Mouse (Mus musculus) kidney, postnatal 0 days (tissue): Measurements from ENCODE around the gene 0610009B22Rik. TPM values are rescaled to one million over a fixed set of nuclear protein-coding genes. Genes with fewer than 3 reads are reported as not detected.

Experiments used
- ATAC-seq: fragments of 200-750 bp; cut with Nextera tagmentation; replicated peaks from 2 replicates; pipeline ENCODE4 v1.8.0; 2017; ENCODE audit warnings: low read depth, moderate number of reproducible peaks, moderate TSS enrichment, moderate library complexity; ENCODE audit not compliant: low FRiP score
- DNase-seq: peaks from one replicate; pipeline ENCODE4 v3.0.0-alpha.2; 2016; ENCODE audit warnings: low spot score
- H3K27ac ChIP-seq: fragments of 300-500 bp; sonication (generic); 2 replicates; pipeline ENCODE4 v1.5.1; 2014; ENCODE audit warnings: mild to moderate bottlenecking
- H3K27me3 ChIP-seq: fragments of 300-500 bp; sonication (generic); 2 replicates; pipeline ENCODE4 v1.6.1; 2014; ENCODE audit warnings: low read length, mixed read lengths; ENCODE audit not compliant: insufficient read depth
- H3K36me3 ChIP-seq: fragments of 300-500 bp; sonication (generic); 2 replicates; pipeline ENCODE4 v1.6.1; 2014; ENCODE audit warnings: low read length, mixed read lengths; ENCODE audit not compliant: insufficient read depth
- H3K4me1 ChIP-seq: fragments of 300-500 bp; sonication (generic); replicated peaks from 2 replicates; pipeline ENCODE4 v1.6.1; 2014; ENCODE audit warnings: antibody characterized with exemption, low read length, mixed read lengths; ENCODE audit not compliant: insufficient read depth
- H3K4me2 ChIP-seq: fragments of 300-500 bp; sonication (generic); 2 replicates; pipeline ENCODE4 v1.6.1; 2014; ENCODE audit warnings: mild to moderate bottlenecking, low read length, moderate library complexity, mixed read lengths
- H3K4me3 ChIP-seq: fragments of 300-500 bp; sonication (generic); replicated peaks from 2 replicates; pipeline ENCODE4 v1.5.1; 2014; ENCODE audit warnings: low read depth, low read length
- H3K9ac ChIP-seq: fragments of 300-500 bp; sonication (generic); 2 replicates; pipeline ENCODE4 v1.6.1; 2014; ENCODE audit warnings: low read depth, low read length
- H3K9me3 ChIP-seq: fragments of 300-500 bp; sonication (generic); replicated peaks from 2 replicates; pipeline ENCODE4 v1.6.1; 2016; ENCODE audit warnings: low read length, inconsistent platforms, mixed read lengths
- CTCF ChIP-seq: IDR thresholded peaks from 2 replicates; pipeline ENCODE4 v1.5.1; 2016; ENCODE audit warnings: antibody characterized with exemption, low read depth, mild to moderate bottlenecking, moderate library complexity
- WGBS: fragments of 180-500 bp; shearing (Covaris S2); extraction: QIAGEN DNeasy Blood & Tissue Kit; methylation state at CpG from one replicate; pipeline ENCODE4 v1.1.7; 2014; 5-methylcytosine and 5-hydroxymethylcytosine counted together
- polyA plus RNA-seq: library from polyadenylated mRNA; unstranded; fragments of >200 nt; fragmentation: Nextera tagmentation; extraction: Ambion mirVana; gene quantifications from 2 replicates; pipeline ENCODE4 v1.2.1, GENCODE M21; 2015

The 0610009B22Rik gene
- polyA plus RNA-seq, 1 experiment from 2014 or later: 163 TPM

- peak overlapping the region; percentile 50; the same call in 1 of the 2 replicates for H3K27ac ChIP-seq
Measured at GRCm38 (mm10) chr11:51656798-51657521, 31.7 kb downstream of the 0610009B22Rik start.

GRCm38 (mm10) chr11:51654891-51655290 is 33.8 kb downstream of the 0610009B22Rik start:
- ATAC-seq (no peak), DNase-seq (no peak)
- H3K27ac ChIP-seq: no peak overlapping the region
- H3K9ac ChIP-seq: no peak overlapping the region
- no peak overlapping the region for H3K4me2 ChIP-seq
- H3K4me1 ChIP-seq: peaks cover 13% of the 10 kb centered on the region; the same call in 1 of the 2 replicates
- no peaks in the 10 kb centered on the region for H3K9me3 ChIP-seq
- no peaks in the 10 kb centered on the region for H3K36me3 ChIP-seq
- no peak overlapping the region for H3K4me3 ChIP-seq
- TF ChIP-seq CTCF: no peak
- WGBS: 91% methylated on average over 3 of the region's 3 CpGs
- no peaks in the 10 kb centered on the region for H3K27me3 ChIP-seq

More at GRCm38 (mm10) chr11:51656798-51657521, 31.7 kb downstream of the 0610009B22Rik start:
- Histone ChIP-seq H3K4me3 (no peak overlapping the region), H3K36me3 (no peaks in the 10 kb centered on the region), H3K4me2 (no peak overlapping the region), H3K9ac (0 out of 2 replicates have a peak overlapping the region, but pooled peaks have one; percentile 5), H3K9me3 (no peaks in the 10 kb centered on the region), H3K4me1 (peaks cover 13% of the 10 kb centered on the region; the same call in 1 of the 2 replicates), H3K27me3 (no peaks in the 10 kb centered on the region)
- TF ChIP-seq CTCF: no peak
- 42% methylated on average over 10 of the region's 10 CpGs for WGBS
- DNase-seq: no peak
- peak; percentile 62 for ATAC-seq

GRCm38 (mm10) chr11:51653736-51654135 is 34.9 kb downstream of the 0610009B22Rik start:
- no peaks in the 10 kb centered on the region for H3K9me3 ChIP-seq
- no peak for ATAC-seq
- DNase-seq: no peak
- no peak for TF ChIP-seq CTCF
- peaks cover 17% of the 10 kb centered on the region; the same call in 1 of the 2 replicates for H3K4me1 ChIP-seq
- H3K4me3 ChIP-seq: no peak overlapping the region
- no peaks in the 10 kb centered on the region for H3K27me3 ChIP-seq
- H3K36me3 ChIP-seq: no peaks in the 10 kb centered on the region
- no peak overlapping the region for H3K9ac ChIP-seq
- WGBS: 82% methylated on average over 6 of the region's 6 CpGs
- no peak overlapping the region for H3K4me2 ChIP-seq
- H3K27ac ChIP-seq: no peak overlapping the region

- Histone ChIP-seq H3K9me3 (no peaks in the 10 kb centered on the region), H3K4me1 (0 out of 2 replicates have a peak, but pooled peaks cover 10% of the 10 kb centered on the region), H3K27me3 (no peaks in the 10 kb centered on the region), H3K4me2 (no peak overlapping the region), H3K36me3 (no peaks in the 10 kb centered on the region), H3K4me3 (no peak overlapping the region), H3K27ac (no peak overlapping the region), H3K9ac (no peak overlapping the region)
- no peak for TF ChIP-seq CTCF
- ATAC-seq: no peak
- 93% methylated on average over 4 of the region's 4 CpGs for WGBS
- DNase-seq: no peak
Measured at GRCm38 (mm10) chr11:51652889-51653418, 35.7 kb downstream of the 0610009B22Rik start.

GRCm38 (mm10) chr11:51650691-51651515 is 37.8 kb downstream of the 0610009B22Rik start, which contains the start of the genes N4bp3 and D930048N14Rik:
Gene N4bp3 (minus strand): TSS chr11:51650842.
Gene D930048N14Rik (plus strand): TSS chr11:51650954.
- no peak for TF ChIP-seq CTCF
- Histone ChIP-seq H3K36me3 (no peaks in the 10 kb centered on the region), H3K4me1 (peaks cover 11% of the 10 kb centered on the region; the same call in 1 of the 2 replicates), H3K27ac (peak within 1 kb of the TSS; percentile 85), H3K4me3 (peak within 1 kb of the TSS; percentile 58), H3K9ac (peak within 1 kb of the TSS; percentile 76), H3K9me3 (no peaks in the 10 kb centered on the region), H3K27me3 (no peaks in the 10 kb centered on the region), H3K4me2 (peak within 1 kb of the TSS; percentile 79)
- 2% methylated on average over 60 of the region's 70 CpGs for WGBS
- DNase-seq (peak; percentile 68), ATAC-seq (peak; percentile 71)

- DNase-seq: no peak
- WGBS: under 1% methylated on average over 30 of the region's 30 CpGs
Measured at GRCm38 (mm10) chr11:51650261-51650660, 38.4 kb downstream of the 0610009B22Rik start.

More at GRCm38 (mm10) chr11:51650261-51650660, 38.4 kb downstream of the 0610009B22Rik start:
- H3K36me3 ChIP-seq: no peaks in the 10 kb centered on the region
- ATAC-seq: 0 out of 2 replicates have a peak, but pooled peaks have one; percentile 16
- peaks cover 11% of the 10 kb centered on the region; the same call in 1 of the 2 replicates for H3K4me1 ChIP-seq
- H3K4me2 ChIP-seq: peak overlapping the region; percentile 79
- H3K27me3 ChIP-seq: no peaks in the 10 kb centered on the region
- H3K4me3 ChIP-seq: peak overlapping the region; percentile 58
- H3K27ac ChIP-seq: peak overlapping the region; percentile 85
- H3K9me3 ChIP-seq: no peaks in the 10 kb centered on the region
- H3K9ac ChIP-seq: peak overlapping the region; percentile 76
- TF ChIP-seq CTCF: no peak
